Mouse (Mus musculus) liver, embryonic 13.5 days (tissue): Measurements from ENCODE around the gene Zfp423. TPM values are rescaled to one million over a fixed set of nuclear protein-coding genes. Genes with fewer than 3 reads are reported as not detected.

Experiments used
- ATAC-seq: fragments of 200-750 bp; cut with Nextera tagmentation; 2 replicates; pipeline ENCODE4 v1.8.0; 2017; ENCODE audit warnings: low read depth, mild to moderate bottlenecking, moderate number of reproducible peaks, moderate library complexity
- DNase-seq: peaks from one replicate; pipeline ENCODE4 v3.0.0; 2022
- H3K27ac ChIP-seq: fragments of 300-500 bp; sonication (generic); 2 replicates; pipeline ENCODE4 v1.5.1; 2015; ENCODE audit warnings: moderate library complexity, mild to moderate bottlenecking, inconsistent platforms
- H3K27me3 ChIP-seq: fragments of 300-500 bp; sonication (generic); 2 replicates; pipeline ENCODE4 v1.6.1; 2015; ENCODE audit warnings: mild to moderate bottlenecking, inconsistent platforms
- H3K36me3 ChIP-seq: fragments of 300-500 bp; sonication (generic); 2 replicates; pipeline ENCODE4 v1.6.1; 2015; ENCODE audit warnings: mild to moderate bottlenecking, inconsistent platforms
- H3K4me1 ChIP-seq: fragments of 300-500 bp; sonication (generic); replicated peaks from 2 replicates; pipeline ENCODE4 v1.6.1; 2015; ENCODE audit warnings: inconsistent platforms
- H3K4me2 ChIP-seq: fragments of 300-500 bp; sonication (generic); 2 replicates; pipeline ENCODE4 v1.6.1; 2015; ENCODE audit warnings: inconsistent platforms, mild to moderate bottlenecking, moderate library complexity
- H3K4me3 ChIP-seq: fragments of 300-500 bp; sonication (generic); replicated peaks from 2 replicates; pipeline ENCODE4 v1.5.1; 2015; ENCODE audit warnings: mild to moderate bottlenecking, inconsistent platforms
- H3K9ac ChIP-seq: fragments of 300-500 bp; sonication (generic); 2 replicates; pipeline ENCODE4 v1.6.1; 2015; ENCODE audit warnings: mild to moderate bottlenecking, inconsistent platforms
- H3K9me3 ChIP-seq: fragments of 300-500 bp; sonication (generic); replicated peaks from 2 replicates; pipeline ENCODE4 v1.6.1; 2016; ENCODE audit warnings: inconsistent platforms
- WGBS: fragments of 180-500 bp; shearing (Covaris S2); methylation state at CpG from one replicate; pipeline ENCODE4 v1.1.7; 2015; ENCODE audit not compliant: insufficient replicate concordance; 5-methylcytosine and 5-hydroxymethylcytosine counted together
- polyA plus RNA-seq: library from polyadenylated mRNA; unstranded; fragments of >200 nt; fragmentation: Nextera tagmentation; extraction: Ambion mirVana; gene quantifications from 2 replicates; pipeline ENCODE4 v1.2.1, GENCODE M21; 2015

The Zfp423 gene
- polyA plus RNA-seq, 1 experiment from 2014 or later = 0.69 TPM

GRCm38 (mm10) chr8:87754853-87755252, 204.5 kb downstream of the Zfp423 start:
- no peaks in the 10 kb centered on the region for H3K9me3 ChIP-seq
- H3K36me3 ChIP-seq = no peaks in the 10 kb centered on the region
- H3K4me3 ChIP-seq = no peak overlapping the region
- DNase-seq (no peak), ATAC-seq (no peak)
- no peak overlapping the region for H3K4me2 ChIP-seq
- no peaks in the 10 kb centered on the region for H3K4me1 ChIP-seq
- no peak overlapping the region for H3K27ac ChIP-seq
- 73% methylated on average over 8 of the region's 8 CpGs for WGBS
- H3K9ac ChIP-seq = no peak overlapping the region
- H3K27me3 ChIP-seq = no peaks in the 10 kb centered on the region; the same call in 1 of the 2 replicates

DNA sequence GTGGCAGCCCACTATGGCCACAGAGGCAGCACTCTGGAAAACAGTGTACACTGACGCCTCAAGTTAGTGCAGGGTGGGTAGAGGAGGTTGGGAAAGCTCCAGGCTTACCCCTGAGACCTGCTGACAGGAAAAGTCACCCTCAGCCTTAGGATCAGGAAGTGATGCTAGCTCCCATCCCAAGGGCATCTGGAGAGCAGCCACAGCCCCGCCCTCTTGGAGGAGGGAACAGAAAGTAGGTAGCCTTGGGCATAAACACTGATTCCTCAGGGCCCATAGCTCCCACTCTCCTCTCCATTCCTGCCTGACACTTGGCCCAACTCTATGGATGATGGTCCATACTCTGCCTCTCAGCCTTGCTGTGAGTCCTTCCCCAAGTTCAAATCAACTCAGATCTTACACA, 205.8 kb downstream of the Zfp423 start:
- no peak overlapping the region for H3K9ac ChIP-seq
- no peak overlapping the region for H3K4me2 ChIP-seq
- DNase-seq = no peak
- no peaks in the 10 kb centered on the region for H3K9me3 ChIP-seq
- no peak overlapping the region for H3K27ac ChIP-seq
- no peak overlapping the region for H3K4me3 ChIP-seq
- 40% methylated on average over 2 of the region's 2 CpGs for WGBS
- no peaks in the 10 kb centered on the region; the same call in 1 of the 2 replicates for H3K27me3 ChIP-seq
- no peak for ATAC-seq
- H3K36me3 ChIP-seq = no peaks in the 10 kb centered on the region
- no peaks in the 10 kb centered on the region for H3K4me1 ChIP-seq

GRCm38 (mm10) chr8:87753148-87753547, 206.2 kb downstream of the Zfp423 start:
- H3K9me3 ChIP-seq = no peaks in the 10 kb centered on the region
- DNase-seq (no peak), ATAC-seq (no peak)

GRCm38 (mm10) chr8:87752710-87753109, 206.7 kb downstream of the Zfp423 start:
- Histone ChIP-seq H3K4me1 (no peaks in the 10 kb centered on the region), H3K36me3 (no peaks in the 10 kb centered on the region), H3K9ac (no peak overlapping the region), H3K9me3 (no peaks in the 10 kb centered on the region), H3K4me3 (no peak overlapping the region), H3K4me2 (no peak overlapping the region), H3K27ac (no peak overlapping the region), H3K27me3 (no peaks in the 10 kb centered on the region; the same call in 1 of the 2 replicates)
- ATAC-seq (no peak), DNase-seq (no peak)
- WGBS = 77% methylated on average over 13 of the region's 13 CpGs

More at GRCm38 (mm10) chr8:87753148-87753547, 206.2 kb downstream of the Zfp423 start:
- 51% methylated on average over 8 of the region's 8 CpGs for WGBS
- Histone ChIP-seq H3K4me3 (no peak overlapping the region), H3K27ac (no peak overlapping the region), H3K9ac (no peak overlapping the region), H3K4me2 (no peak overlapping the region), H3K36me3 (no peaks in the 10 kb centered on the region), H3K4me1 (no peaks in the 10 kb centered on the region), H3K27me3 (no peaks in the 10 kb centered on the region; the same call in 1 of the 2 replicates)

DNA sequence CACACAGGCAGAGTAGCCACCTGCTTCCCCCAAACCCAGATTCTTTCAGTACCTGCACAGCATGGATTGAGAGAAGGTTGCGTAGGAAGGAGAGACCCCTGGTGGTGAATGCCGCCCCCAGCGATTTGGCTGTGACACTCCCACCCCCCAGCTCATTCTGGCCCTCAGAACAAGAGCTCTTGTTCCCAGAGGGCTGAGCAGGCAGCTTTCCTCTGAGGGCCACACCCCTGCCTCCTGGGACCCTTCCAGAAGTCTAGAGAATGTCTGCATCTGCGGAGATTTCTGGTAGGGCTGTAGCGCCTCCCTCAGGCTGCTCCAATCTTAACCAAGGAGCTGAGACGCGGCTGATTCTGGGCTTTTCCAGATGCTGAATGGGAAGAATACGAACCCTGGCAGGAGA, 211.8 kb downstream of the Zfp423 start:
- no peak for ATAC-seq

DNA sequence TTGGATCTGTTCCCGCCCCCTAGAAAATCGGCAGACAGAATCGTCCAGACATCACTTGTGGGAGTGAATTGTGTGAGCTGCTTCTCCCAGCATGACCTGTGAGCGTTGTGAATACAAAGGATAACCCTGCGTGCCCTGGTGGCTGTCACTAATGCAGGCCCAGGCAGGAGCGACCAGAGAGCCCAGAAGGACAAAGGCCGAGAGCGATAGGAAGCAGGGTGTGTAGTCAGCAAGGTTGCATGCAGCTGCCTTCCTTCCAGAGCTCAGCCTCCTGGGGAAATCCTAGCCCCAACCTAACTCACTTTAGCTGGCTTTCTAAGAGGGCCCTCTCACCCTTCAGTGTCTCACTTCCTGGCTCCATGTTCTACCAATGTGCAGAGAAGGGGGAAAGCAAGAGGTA, 212.3 kb downstream of the Zfp423 start:
- Histone ChIP-seq H3K4me3 (no peak overlapping the region), H3K27me3 (no peaks in the 10 kb centered on the region), H3K36me3 (no peaks in the 10 kb centered on the region), H3K4me2 (no peak overlapping the region), H3K9ac (no peak overlapping the region), H3K27ac (no peak overlapping the region), H3K4me1 (no peaks in the 10 kb centered on the region), H3K9me3 (no peaks in the 10 kb centered on the region)
- WGBS = 48% methylated on average over 8 of the region's 8 CpGs
- DNase-seq = no peak
- no peak for ATAC-seq

More for the DNA sequence above, 211.8 kb downstream of the Zfp423 start:
- Histone ChIP-seq H3K4me1 (no peaks in the 10 kb centered on the region), H3K4me3 (no peak overlapping the region), H3K27ac (no peak overlapping the region), H3K9me3 (no peaks in the 10 kb centered on the region), H3K27me3 (no peaks in the 10 kb centered on the region), H3K36me3 (no peaks in the 10 kb centered on the region), H3K9ac (no peak overlapping the region), H3K4me2 (no peak overlapping the region)
- DNase-seq = no peak
- 38% methylated on average over 8 of the region's 8 CpGs for WGBS

- ATAC-seq = no peak
- no peak overlapping the region for H3K4me2 ChIP-seq
- WGBS = 67% methylated on average over 14 of the region's 14 CpGs
- no peaks in the 10 kb centered on the region for H3K9me3 ChIP-seq
- H3K9ac ChIP-seq = no peak overlapping the region
- H3K4me1 ChIP-seq = no peaks in the 10 kb centered on the region
- no peaks in the 10 kb centered on the region for H3K27me3 ChIP-seq
- H3K4me3 ChIP-seq = no peak overlapping the region
- no peak for DNase-seq
- no peaks in the 10 kb centered on the region for H3K36me3 ChIP-seq
- no peak overlapping the region for H3K27ac ChIP-seq
These were observed 213.3 kb downstream of the Zfp423 start for GRCm38 (mm10) chr8:87746072-87746471.

DNA sequence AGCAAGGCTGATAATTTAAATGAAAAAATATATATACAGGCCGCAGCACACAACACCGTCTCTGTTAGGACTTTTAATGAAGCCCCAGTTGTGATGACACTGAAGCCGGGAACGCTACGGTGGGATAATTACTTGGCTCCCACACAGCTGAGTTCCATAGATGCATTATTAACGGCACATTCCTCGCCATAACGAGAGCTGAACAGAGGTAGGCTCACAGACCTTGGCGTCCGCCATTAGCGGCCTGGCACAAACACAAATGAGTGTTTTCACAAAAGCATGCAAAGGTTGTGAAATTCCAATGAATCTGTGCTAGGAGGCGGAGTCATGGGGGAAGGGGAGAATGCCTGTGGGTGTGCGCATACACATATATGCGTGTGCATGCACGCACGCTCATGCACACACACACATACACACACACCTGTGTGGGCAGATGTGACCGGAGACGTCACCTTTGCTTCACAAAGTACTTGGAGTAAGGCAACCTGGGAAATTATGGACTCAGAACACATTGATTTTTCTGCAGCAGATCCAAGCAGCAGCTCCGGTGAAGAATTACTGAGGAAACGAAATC, 214.2 kb downstream of the Zfp423 start:
- 80% methylated on average over 20 of the region's 20 CpGs for WGBS

DNA sequence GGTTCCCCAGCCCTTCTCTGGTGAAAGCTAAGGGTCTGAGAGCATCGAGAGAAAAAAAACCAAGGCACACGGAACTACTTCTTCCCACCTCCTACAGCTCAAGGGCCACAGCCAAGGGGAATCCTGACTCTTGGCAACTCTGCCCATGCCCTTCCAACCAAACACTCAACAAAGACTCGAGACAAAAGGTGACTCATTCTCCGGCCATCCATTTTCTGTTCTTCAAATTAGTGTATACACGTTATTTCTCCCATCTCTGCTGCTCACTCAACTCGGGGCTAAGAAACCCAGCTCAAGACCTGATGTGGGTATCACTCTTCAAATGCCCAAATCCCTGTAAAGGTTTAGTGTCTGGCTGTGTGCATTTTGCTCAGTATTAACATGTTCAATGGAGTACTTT, 214.8 kb downstream of the Zfp423 start:
- ATAC-seq (no peak), DNase-seq (no peak)
- no peak overlapping the region for H3K4me2 ChIP-seq
- H3K4me3 ChIP-seq = no peak overlapping the region
- H3K9ac ChIP-seq = no peak overlapping the region
- no peak overlapping the region for H3K27ac ChIP-seq
- no peaks in the 10 kb centered on the region for H3K27me3 ChIP-seq
- no peaks in the 10 kb centered on the region for H3K36me3 ChIP-seq
- H3K4me1 ChIP-seq = no peaks in the 10 kb centered on the region
- 72% methylated on average over 6 of the region's 6 CpGs for WGBS
- H3K9me3 ChIP-seq = no peaks in the 10 kb centered on the region

More for the DNA sequence above, 214.2 kb downstream of the Zfp423 start:
- H3K4me2 ChIP-seq = no peak overlapping the region
- DNase-seq (no peak), ATAC-seq (no peak)
- no peaks in the 10 kb centered on the region for H3K27me3 ChIP-seq
- no peaks in the 10 kb centered on the region for H3K4me1 ChIP-seq
- no peak overlapping the region for H3K9ac ChIP-seq
- no peak overlapping the region for H3K27ac ChIP-seq
- no peak overlapping the region for H3K4me3 ChIP-seq
- H3K9me3 ChIP-seq = no peaks in the 10 kb centered on the region
- no peaks in the 10 kb centered on the region for H3K36me3 ChIP-seq

GRCm38 (mm10) chr8:87742016-87742415, 217.4 kb downstream of the Zfp423 start:
- H3K9me3 ChIP-seq = no peaks in the 10 kb centered on the region
- H3K36me3 ChIP-seq = no peaks in the 10 kb centered on the region
- DNase-seq (no peak), ATAC-seq (no peak)
- WGBS = 84% methylated on average over 19 of the region's 19 CpGs
- no peak overlapping the region for H3K4me3 ChIP-seq
- H3K9ac ChIP-seq = no peak overlapping the region
- no peak overlapping the region for H3K4me2 ChIP-seq
- no peak overlapping the region for H3K27ac ChIP-seq
- H3K4me1 ChIP-seq = no peaks in the 10 kb centered on the region
- no peaks in the 10 kb centered on the region for H3K27me3 ChIP-seq

DNA sequence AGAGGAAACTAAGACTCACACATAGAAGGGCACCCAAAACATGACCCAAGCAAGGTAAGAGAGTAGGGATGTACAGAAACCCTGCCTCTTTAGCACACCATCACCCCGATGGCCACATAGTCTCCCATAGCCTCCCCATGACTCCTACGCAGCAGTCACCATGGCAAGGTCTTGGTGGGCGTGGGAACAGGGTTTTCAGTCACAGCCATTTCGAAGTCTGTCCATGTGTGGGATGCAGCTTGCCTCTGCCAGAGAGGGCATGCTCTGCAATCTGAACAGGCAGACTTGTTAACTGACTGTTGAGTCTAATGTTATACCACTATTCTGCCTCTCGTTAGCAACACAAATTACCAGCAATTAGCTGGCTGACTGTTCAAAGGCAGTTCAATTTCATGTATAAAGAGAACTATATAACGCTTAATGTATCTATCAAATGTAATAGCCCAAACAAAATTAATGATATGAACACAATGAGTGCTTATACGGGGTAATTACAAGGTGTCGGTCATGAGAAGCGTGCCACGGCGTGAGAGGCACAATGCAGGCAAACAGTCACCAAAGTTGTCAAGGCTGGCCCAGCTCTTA, 218.4 kb downstream of the Zfp423 start:
- Histone ChIP-seq H3K36me3 (no peaks in the 10 kb centered on the region), H3K9me3 (no peaks in the 10 kb centered on the region), H3K9ac (no peak overlapping the region), H3K4me1 (no peaks in the 10 kb centered on the region), H3K27ac (no peak overlapping the region), H3K27me3 (no peaks in the 10 kb centered on the region), H3K4me2 (no peak overlapping the region), H3K4me3 (no peak overlapping the region)
- DNase-seq (no peak), ATAC-seq (no peak)
- whole genome bisulfite sequencing = 78% methylated on average over 11 of the region's 11 CpGs

- Histone ChIP-seq H3K9ac (no peak overlapping the region), H3K4me1 (no peaks in the 10 kb centered on the region), H3K4me3 (no peak overlapping the region), H3K36me3 (no peaks in the 10 kb centered on the region), H3K27me3 (no peaks in the 10 kb centered on the region), H3K4me2 (no peak overlapping the region), H3K27ac (no peak overlapping the region), H3K9me3 (no peaks in the 10 kb centered on the region)
- 66% methylated on average over 11 of the region's 11 CpGs for WGBS
- ATAC-seq (no peak), DNase-seq (no peak)
These were observed 221.5 kb downstream of the Zfp423 start for GRCm38 (mm10) chr8:87737900-87738299.
